Mouse (Mus musculus): ENCODE measurements around the gene Bach2. TPM values are rescaled to one million over a fixed set of nuclear protein-coding genes. Genes with fewer than 3 reads are reported as not detected.

Bach2 gene
- polyA plus RNA-seq, 1 experiment from 2014 or later, result 1.1 TPM

DNA sequence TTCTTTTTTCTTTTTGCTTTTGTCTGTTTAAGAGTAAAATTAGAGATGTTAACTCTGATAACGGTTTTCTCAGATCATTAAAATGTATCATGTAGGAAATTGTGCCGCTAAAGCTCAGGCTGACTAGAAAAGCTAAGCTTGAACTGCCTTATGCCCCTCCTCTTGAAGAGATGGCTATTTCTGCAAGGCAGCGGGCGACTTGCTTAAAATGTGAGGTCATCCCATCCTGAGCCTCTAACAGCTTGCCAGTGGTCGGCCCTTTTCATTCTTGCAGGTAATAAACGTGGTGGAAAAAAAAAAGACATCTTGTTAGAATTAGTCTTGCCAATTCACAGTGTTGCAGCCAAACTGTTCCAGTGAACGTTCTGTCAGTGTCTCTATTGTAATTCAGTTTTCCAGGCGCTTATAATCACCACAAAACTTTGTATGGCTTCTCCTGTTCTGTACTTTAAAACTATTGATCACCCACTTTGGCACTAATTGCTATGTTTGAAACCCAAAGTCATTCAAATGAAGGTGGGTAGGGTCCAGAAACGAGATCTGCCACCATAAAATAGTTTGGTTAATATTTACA, 1.9 kb downstream of the Bach2 start:
- no peak for TF ChIP-seq CTCF (IDR thresholded peaks at IDR 0.05; ENCODE audit: low read depth)

DNA sequence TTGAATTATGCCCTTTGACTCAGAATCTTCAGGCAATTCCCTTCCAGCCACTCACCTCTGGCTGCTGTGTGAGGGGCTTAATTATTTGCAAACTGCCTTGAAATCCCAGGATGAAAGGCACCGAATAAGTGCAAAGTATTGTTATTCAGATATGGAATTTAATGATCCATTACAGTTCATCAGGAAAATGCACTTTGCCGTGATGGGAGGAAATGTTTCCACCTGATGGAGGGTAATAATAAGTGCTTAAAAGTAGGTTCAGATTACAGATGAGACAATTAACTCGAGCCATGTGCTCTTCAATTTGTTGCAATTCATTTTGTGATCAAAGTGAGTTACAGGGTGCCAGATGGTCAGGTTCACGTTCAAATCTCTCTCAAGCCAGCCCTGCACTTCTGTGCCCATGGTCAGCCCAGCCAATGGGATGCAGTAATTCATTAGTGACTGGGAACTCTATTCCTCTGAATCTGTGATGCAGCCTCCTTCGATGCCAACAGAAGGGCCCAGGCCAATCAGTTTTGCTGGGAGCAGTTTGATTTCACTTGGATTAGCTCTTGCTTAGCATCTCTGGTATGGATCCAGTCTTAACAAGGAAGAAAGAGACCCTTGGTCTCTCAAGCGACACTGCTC, 2.9 kb downstream of the Bach2 start:
- Histone ChIP-seq H3K9me3 (ENCODE audit: control insufficient read depth) (no peaks in the 10 kb centered on the region), H3K27ac (ENCODE audit: low read depth, low read length) (no peak overlapping the region), H3K4me3 (ENCODE audit: low read depth, low read length) (no peak overlapping the region), H3K36me3 (ENCODE audit: control insufficient read depth, insufficient read depth) (no peaks in the 10 kb centered on the region), H3K4me1 (replicated peaks; ENCODE audit: control insufficient read depth, insufficient read depth, low read length) (no peaks in the 10 kb centered on the region; the same call in 1 of the 2 replicates), H3K9ac (ENCODE audit: low read depth, low read length) (no peak overlapping the region), H3K27me3 (replicated peaks; ENCODE audit: control insufficient read depth, insufficient read depth, low read length) (peaks cover 11% of the 10 kb centered on the region), H3K4me2 (replicated peaks; ENCODE audit: low read depth) (no peak overlapping the region)
- no peak for ATAC-seq
- WGBS, result 68% methylated on average over 6 of the region's 6 CpGs
- no peak for TF ChIP-seq CTCF (IDR thresholded peaks at IDR 0.05; ENCODE audit: low read depth)

More for the DNA sequence above, 1.9 kb downstream of the Bach2 start:
- no peak overlapping the region for H3K27ac ChIP-seq (ENCODE audit: low read depth, low read length)
- H3K4me2 ChIP-seq (replicated peaks; ENCODE audit: low read depth), result peak overlapping the region; percentile 100; the same call in 1 of the 2 replicates
- ATAC-seq, result no peak
- H3K4me3 ChIP-seq (ENCODE audit: low read depth, low read length), result peak overlapping the region; percentile 87; the same call in 1 of the 2 replicates
- no peak overlapping the region for H3K9ac ChIP-seq (ENCODE audit: low read depth, low read length)
- no peaks in the 10 kb centered on the region; the same call in 1 of the 2 replicates for H3K4me1 ChIP-seq (replicated peaks; ENCODE audit: control insufficient read depth, insufficient read depth, low read length)
- 26% methylated on average over 9 of the region's 9 CpGs for WGBS
- H3K36me3 ChIP-seq (ENCODE audit: control insufficient read depth, insufficient read depth), result no peaks in the 10 kb centered on the region
- H3K27me3 ChIP-seq (replicated peaks; ENCODE audit: control insufficient read depth, insufficient read depth, low read length), result peaks cover 11% of the 10 kb centered on the region
- no peaks in the 10 kb centered on the region for H3K9me3 ChIP-seq (ENCODE audit: control insufficient read depth)

DNA sequence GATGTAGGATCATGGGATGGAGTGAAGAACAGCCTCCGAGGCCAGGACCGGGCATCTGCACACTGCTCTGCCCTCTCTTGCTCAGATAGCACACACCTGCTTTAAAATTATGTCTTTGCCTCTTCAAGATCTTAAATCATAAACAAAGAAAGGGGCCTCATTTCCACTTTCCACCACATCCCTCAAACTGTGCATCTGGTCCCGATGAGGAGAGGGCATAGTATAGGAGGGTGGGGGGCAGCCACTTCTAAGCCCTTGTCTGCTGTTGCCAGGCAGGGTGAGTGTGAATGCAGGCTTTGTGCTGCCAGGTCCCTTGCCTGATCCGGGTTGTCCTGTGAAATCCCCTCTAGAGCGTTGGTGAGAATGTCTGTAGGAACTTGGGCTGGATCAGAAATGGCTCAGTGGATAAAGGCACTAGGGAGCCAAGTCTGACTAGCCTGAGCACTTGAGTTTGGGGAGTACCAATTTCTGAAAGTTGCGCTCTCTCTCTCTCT, 3.6 kb downstream of the Bach2 start:
- H3K4me1 ChIP-seq (replicated peaks; ENCODE audit: control insufficient read depth, insufficient read depth, low read length), result no peaks in the 10 kb centered on the region; the same call in 1 of the 2 replicates
- no peak overlapping the region for H3K4me3 ChIP-seq (ENCODE audit: low read depth, low read length)
- no peak overlapping the region for H3K9ac ChIP-seq (ENCODE audit: low read depth, low read length)
- no peak overlapping the region for H3K4me2 ChIP-seq (replicated peaks; ENCODE audit: low read depth)
- WGBS, result 69% methylated on average over 6 of the region's 6 CpGs
- no peaks in the 10 kb centered on the region for H3K36me3 ChIP-seq (ENCODE audit: control insufficient read depth, insufficient read depth)
- no peak for TF ChIP-seq CTCF (IDR thresholded peaks at IDR 0.05; ENCODE audit: low read depth)
- no peak for ATAC-seq
- H3K27ac ChIP-seq (ENCODE audit: low read depth, low read length), result no peak overlapping the region
- H3K27me3 ChIP-seq (replicated peaks; ENCODE audit: control insufficient read depth, insufficient read depth, low read length), result peaks cover 11% of the 10 kb centered on the region
- no peaks in the 10 kb centered on the region for H3K9me3 ChIP-seq (ENCODE audit: control insufficient read depth)

DNA sequence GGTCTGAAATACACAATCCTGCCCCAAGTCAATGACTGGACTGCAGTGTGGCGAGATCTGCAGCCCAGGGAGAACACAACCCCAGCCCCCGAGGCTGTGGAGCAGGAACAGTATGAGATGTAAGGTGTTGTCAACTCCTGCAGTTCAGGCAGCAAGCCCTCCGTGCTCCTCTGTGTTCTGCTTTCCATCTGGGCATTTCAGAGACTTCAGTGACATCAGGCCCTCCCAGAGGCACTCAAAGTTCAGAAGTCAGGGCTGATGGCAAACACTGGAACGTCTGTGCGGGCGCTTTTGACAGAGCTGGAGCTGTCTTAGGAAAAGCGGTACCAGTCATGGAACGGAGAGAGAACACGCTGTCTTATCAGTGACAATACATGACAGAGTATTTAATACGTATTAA, 4.9 kb downstream of the Bach2 start:
- no peaks in the 10 kb centered on the region; the same call in 1 of the 2 replicates for H3K4me1 ChIP-seq (replicated peaks; ENCODE audit: control insufficient read depth, insufficient read depth, low read length)
- H3K9me3 ChIP-seq (ENCODE audit: control insufficient read depth), result no peaks in the 10 kb centered on the region
- no peak overlapping the region for H3K9ac ChIP-seq (ENCODE audit: low read depth, low read length)
- peaks cover 16% of the 10 kb centered on the region for H3K27me3 ChIP-seq (replicated peaks; ENCODE audit: control insufficient read depth, insufficient read depth, low read length)
- H3K27ac ChIP-seq (ENCODE audit: low read depth, low read length), result no peak overlapping the region
- no peaks in the 10 kb centered on the region for H3K36me3 ChIP-seq (ENCODE audit: control insufficient read depth, insufficient read depth)
- TF ChIP-seq CTCF (IDR thresholded peaks at IDR 0.05; ENCODE audit: low read depth), result no peak
- H3K4me3 ChIP-seq (ENCODE audit: low read depth, low read length), result no peak overlapping the region
- WGBS, result 60% methylated on average over 10 of the region's 10 CpGs
- ATAC-seq, result no peak
- no peak overlapping the region for H3K4me2 ChIP-seq (replicated peaks; ENCODE audit: low read depth)

DNA sequence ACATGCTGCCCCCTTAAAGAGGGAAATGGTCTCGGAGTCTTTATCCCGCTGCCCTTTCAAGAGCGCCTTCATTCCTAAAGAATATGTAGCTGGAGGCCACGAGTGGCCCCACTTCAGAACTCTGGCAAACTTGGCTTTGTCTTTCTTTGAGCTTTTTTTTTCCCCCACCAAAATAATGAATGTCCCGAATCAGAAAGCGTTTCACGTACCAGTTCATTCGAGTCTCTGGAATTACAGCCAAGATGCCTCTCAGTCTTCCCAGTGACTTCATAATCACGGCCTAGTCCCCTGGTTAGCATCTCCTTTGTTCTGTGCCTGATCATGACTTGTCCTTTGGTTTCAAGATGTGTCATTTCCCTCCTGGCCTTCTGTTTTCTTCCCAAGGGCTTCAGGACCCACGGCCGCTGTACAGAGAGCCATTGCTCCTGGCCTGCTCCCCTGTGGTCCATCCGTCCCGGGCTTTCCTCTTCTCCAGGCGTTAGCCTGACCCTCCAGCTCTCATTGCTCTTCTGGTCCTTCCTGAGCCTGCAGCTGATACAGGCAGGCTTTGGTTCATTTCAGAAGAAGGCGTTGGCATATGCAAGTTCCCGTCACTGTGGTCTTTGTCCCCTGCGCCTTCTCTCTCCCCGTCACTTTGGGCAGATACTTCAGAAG, 5.6 kb downstream of the Bach2 start:
- no peak overlapping the region for H3K4me3 ChIP-seq (ENCODE audit: low read depth, low read length)
- no peaks in the 10 kb centered on the region for H3K36me3 ChIP-seq (ENCODE audit: control insufficient read depth, insufficient read depth)
- H3K9me3 ChIP-seq (ENCODE audit: control insufficient read depth), result no peaks in the 10 kb centered on the region
- 75% methylated on average over 18 of the region's 18 CpGs for WGBS
- no peaks in the 10 kb centered on the region; the same call in 1 of the 2 replicates for H3K4me1 ChIP-seq (replicated peaks; ENCODE audit: control insufficient read depth, insufficient read depth, low read length)
- H3K27me3 ChIP-seq (replicated peaks; ENCODE audit: control insufficient read depth, insufficient read depth, low read length), result peaks cover 16% of the 10 kb centered on the region
- no peak for ATAC-seq
- H3K9ac ChIP-seq (ENCODE audit: low read depth, low read length), result no peak overlapping the region
- H3K27ac ChIP-seq (ENCODE audit: low read depth, low read length), result no peak overlapping the region
- H3K4me2 ChIP-seq (replicated peaks; ENCODE audit: low read depth), result no peak overlapping the region
- no peak for TF ChIP-seq CTCF (IDR thresholded peaks at IDR 0.05; ENCODE audit: low read depth)

DNA sequence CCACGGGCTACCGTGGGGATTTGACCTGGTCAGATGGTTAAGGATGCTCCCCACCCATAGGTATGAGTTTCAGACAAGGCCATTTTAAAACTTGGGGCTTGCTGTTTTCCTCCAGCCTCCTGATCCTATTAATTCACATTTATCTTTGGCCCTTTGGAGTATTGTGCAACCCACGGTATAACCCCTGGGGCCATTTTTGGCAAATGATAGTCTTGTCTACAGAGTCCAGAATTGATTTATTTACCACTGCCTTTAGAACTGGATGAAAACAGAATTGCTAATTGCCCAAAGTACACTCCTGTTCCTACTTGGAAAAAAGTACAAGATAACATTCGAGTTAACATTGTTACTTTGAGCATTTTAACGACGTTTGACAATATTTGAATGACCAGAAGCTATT, 7.0 kb downstream of the Bach2 start:
- WGBS, result 69% methylated on average over 6 of the region's 6 CpGs
- TF ChIP-seq CTCF (IDR thresholded peaks at IDR 0.05; ENCODE audit: low read depth), result no peak
- no peak for ATAC-seq
- Histone ChIP-seq H3K9me3 (ENCODE audit: control insufficient read depth) (no peaks in the 10 kb centered on the region), H3K9ac (ENCODE audit: low read depth, low read length) (no peak overlapping the region), H3K27me3 (replicated peaks; ENCODE audit: control insufficient read depth, insufficient read depth, low read length) (peaks cover 8% of the 10 kb centered on the region), H3K27ac (ENCODE audit: low read depth, low read length) (no peak overlapping the region), H3K36me3 (ENCODE audit: control insufficient read depth, insufficient read depth) (no peaks in the 10 kb centered on the region), H3K4me3 (ENCODE audit: low read depth, low read length) (no peak overlapping the region), H3K4me1 (replicated peaks; ENCODE audit: control insufficient read depth, insufficient read depth, low read length) (no peaks in the 10 kb centered on the region; the same call in 1 of the 2 replicates), H3K4me2 (replicated peaks; ENCODE audit: low read depth) (no peak overlapping the region)
